Mouse (Mus musculus) ovary, postnatal 14 days (tissue): Measurements from ENCODE around the gene 2610528J11Rik.
"Not testable (repeated sequence)": the region's sequence is repeated elsewhere in the genome, so short reads cannot be mapped to it uniquely, and the experiment has no call there.

Experiments
- DNase-seq: peaks from one replicate; pipeline ENCODE4 v3.0.0; 2022; ENCODE audit warnings: low spot score

The 2610528J11Rik gene

GRCm38 (mm10) chr4:118526408-118527334 is at the start of gene 2610528J11Rik:
2610528J11Rik (plus strand) TSS chr4:118526999.
- peak; percentile 38 for DNase-seq

DNA sequence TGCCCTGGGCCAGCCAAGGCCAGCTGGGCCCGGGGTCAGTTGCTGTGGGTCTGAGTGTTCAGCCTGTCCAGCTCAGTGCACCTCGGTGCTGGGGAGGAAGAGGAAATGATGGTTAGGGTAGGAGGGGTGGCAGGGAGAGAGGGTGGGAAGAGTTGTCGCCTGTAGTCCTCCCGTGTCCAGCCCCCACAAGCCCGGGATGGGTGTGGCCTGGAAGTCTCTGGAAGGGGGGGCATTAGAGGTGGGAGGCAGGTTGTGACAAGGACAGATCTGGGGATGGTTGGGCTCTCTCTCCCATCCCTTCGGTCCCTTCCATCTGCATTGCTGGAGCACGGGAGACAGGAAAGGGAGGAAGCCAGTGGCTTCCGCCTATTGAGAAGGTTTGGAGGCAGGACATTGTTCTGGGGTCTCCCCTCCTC is 37.1 kb upstream of the 2610528J11Rik start, which contains the start of gene Tie1:
Gene Tie1 (minus strand): TSS at position 345 of the 416 bp plus-strand sequence.
- DNase-seq, result no peak

- DNase-seq, result no peak
Observed at GRCm38 (mm10) chr4:118490461-118490860, 36.3 kb upstream of the 2610528J11Rik start.

- DNase-seq, result no peak
Observed at GRCm38 (mm10) chr4:118500171-118500724, 26.6 kb upstream of the 2610528J11Rik start.

DNA sequence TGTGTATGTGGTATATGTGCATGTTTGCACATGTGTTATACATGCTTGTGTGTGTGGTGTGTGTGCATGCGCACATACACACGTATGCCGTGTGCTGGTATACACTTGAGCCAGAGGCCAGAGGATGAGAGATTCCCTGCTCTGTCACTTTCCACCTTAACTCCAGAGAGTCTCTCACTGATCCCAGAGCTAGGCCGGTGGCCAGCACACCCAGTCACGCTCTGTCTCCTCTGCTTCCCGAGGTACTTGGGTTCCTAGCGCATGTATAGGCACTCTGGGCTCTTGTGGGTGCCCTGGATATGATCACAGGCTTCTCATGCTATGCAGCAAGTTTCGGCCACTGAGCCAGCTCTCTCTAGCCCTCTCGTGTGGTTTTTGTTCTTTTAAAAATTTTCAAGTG is 26.0 kb upstream of the 2610528J11Rik start:
- DNase-seq, result no peak

DNA sequence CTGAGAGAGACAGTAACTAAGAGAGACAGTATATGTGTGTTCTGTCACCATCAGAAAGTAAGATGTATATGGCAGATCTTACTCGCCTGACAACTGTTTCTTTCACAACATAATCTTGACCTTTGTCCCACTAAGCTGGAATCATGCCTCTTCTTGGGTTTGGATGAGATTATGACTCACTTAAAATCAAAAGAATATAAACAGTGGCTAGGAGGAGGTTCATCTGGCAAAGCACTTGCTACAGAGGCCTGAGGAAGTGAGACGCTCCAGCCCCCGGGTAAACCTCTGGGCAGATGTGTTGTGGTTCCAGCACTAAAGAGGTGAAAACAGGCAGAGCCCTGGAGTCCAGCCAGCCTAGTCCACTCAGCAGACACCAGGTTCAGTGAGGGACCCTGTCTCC is 21.2 kb upstream of the 2610528J11Rik start:
- no peak for DNase-seq

- not testable (repeated sequence) for DNase-seq
Observed at GRCm38 (mm10) chr4:118507171-118507570, 19.6 kb upstream of the 2610528J11Rik start.

GRCm38 (mm10) chr4:118509050-118509449 is 17.7 kb upstream of the 2610528J11Rik start:
- no peak for DNase-seq

DNA sequence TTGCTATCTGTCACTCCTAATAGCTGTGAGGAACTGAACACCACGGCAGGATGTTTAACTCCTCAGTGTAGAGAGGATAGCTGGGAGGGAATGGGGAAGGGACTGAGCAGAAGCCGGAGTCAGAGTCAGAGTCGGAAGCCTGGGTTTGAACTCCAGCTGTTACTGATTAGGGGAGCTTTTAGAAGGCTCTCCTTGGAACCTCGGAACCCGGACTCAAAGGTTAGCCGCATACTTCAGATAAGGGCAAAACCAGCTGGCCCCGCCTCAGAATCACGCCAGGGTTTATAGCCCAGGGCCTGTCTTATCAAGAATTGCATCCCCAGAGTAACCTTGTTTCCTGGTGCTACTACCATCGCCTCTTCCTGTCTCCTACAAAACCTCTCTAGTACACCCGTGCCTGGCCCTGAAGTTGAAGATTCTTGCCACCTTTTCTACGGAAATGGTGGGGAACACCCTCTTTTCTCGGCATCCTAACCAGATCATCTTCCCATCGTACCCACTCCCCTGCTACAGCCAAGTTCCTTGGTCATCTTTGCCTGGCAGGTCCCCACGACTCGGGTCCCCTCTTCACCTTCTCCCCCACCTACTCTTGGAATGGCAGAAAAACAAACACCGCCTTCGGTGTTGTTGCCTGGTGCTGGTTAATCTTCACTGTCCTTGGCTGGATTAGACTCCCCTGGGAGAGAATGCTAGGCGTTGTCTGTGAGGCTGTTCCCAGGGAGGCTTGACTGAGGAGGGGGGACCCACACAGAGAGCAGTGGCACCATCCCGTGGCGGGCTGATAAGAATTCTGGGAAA is 9.9 kb upstream of the 2610528J11Rik start:
- no peak for DNase-seq

GRCm38 (mm10) chr4:118517497-118518146 is 9.2 kb upstream of the 2610528J11Rik start:
- no peak for DNase-seq

- no peak for DNase-seq
Observed at GRCm38 (mm10) chr4:118518208-118518607, 8.6 kb upstream of the 2610528J11Rik start.

DNA sequence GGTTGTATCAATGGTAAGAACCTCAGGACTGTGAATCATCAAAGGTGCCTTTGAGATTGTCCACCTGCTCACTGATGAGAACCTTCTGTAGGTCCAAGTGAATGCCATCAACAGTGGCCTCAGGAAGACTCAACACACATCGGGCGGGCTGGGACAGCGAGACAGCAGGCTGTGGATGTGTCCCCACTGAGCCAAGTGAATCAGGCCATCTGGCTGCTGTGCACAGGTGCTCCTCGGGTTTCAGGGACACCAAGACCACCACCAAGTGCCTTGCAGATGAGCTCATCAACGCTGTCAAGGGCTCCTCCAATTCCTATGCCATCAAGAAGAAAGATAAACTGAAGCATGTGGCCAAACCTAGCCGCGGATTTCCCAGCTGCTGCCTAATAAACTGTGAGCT is 4.6 kb upstream of the 2610528J11Rik start:
- no peak for DNase-seq

DNA sequence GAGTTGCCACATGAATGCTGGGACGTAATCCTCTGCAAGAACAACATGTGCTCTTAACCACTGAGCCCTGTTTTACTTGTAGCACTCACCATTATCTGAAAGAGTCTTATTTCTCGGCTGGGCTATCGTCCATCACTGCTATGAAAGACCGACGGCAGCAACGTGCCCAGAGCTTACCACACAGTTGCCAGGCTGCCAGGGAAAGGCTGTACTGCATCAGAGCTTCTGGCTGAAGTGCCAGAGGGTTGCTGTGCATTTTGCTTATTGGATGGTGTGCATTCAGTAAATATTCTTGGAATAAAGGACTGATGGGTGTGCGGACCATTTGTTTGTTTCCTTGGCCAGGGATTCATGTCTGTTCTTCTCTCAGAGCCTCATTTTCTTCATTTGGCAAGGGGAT is 2.8 kb upstream of the 2610528J11Rik start:
- no peak for DNase-seq

DNA sequence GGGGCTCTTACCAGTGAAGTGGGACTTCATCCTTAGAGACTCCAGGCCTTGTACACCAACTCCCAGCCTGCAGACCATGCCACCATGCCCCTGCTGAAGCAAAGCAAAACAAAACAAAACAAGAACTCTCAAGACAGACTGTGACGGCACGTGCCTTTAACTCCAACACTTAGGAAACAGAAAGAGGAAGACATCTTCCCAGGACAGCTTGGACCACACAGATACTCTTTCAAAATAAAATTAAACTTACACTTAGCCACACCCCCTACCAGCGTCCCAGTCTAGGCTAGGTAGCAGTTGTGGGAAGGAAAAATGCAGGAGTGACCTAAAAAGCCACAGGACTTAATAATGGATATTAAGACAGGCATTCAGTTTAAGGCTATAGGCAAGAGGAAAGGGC is 1.0 kb upstream of the 2610528J11Rik start:
- DNase-seq, result no peak

GRCm38 (mm10) chr4:118527335-118527681 is 509 bp downstream of the 2610528J11Rik start:
- no peak for DNase-seq

DNA sequence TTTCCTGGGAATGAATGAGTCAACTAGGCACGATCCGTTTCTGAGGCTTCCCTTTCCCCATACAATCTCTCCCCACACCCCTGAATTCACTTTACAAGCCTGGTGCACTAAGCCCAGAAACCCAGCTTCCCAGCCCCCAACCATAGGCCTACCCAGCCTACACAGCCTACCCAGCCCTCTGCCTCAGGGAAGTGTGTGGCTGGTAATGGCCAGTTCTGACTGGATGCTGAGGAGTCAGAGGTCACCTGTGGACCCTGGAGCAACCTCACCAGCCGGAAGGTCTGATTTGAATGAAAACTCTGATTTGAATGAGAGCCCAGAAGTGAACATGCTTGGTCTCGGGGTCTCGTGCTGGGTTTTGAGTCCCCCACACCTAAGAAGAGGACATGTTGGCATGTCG is 921 bp downstream of the 2610528J11Rik start:
- DNase-seq, result no peak

DNA sequence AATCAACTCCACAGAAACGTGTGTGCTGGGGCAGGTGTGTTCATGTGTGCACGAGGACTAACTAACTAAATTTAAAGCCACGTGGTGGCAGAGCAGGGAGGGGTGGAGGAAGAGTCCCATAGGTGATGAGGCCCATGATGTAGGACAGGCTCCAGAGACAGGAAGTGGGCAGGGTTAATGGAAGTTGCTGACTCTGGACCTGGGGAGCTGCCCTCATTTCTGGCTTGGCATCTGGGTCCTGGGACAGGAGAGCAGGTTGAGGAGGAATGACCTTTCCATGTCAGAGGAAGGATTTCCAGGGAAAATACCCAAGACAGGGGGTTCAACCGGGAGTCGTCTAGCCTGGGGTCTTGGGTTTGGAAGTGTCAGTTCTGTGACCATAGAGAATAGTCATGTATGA is 5.9 kb downstream of the 2610528J11Rik start:
- DNase-seq, result no peak

GRCm38 (mm10) chr4:118533156-118533555 is 6.4 kb downstream of the 2610528J11Rik start:
- DNase-seq, result no peak

DNA sequence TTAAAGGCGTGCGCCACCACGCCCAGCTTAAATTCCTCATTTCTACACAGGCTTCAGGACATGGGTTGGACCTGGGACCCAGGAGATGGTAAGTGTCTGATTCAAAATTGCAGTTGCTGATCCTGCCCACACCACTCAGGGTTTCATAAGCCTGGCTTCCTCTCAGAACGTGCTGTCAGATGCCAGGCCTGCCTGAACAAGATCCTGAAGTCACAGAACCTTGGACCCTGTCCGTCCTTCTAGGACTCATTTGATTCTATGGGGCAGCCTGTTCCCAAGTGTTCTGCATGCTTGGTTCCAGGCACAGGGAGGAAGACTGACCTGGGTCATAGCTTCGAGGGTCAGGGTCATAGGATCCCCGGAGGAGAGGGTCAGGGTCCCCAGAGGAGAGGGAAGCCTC is 6.8 kb downstream of the 2610528J11Rik start:
- no peak for DNase-seq

GRCm38 (mm10) chr4:118535610-118536009 is 8.8 kb downstream of the 2610528J11Rik start:
- no peak for DNase-seq

GRCm38 (mm10) chr4:118537801-118538200 is 11.0 kb downstream of the 2610528J11Rik start:
- DNase-seq, result no peak

- DNase-seq, result no peak
Observed at GRCm38 (mm10) chr4:118539904-118540303, 13.1 kb downstream of the 2610528J11Rik start.
